Mouse (Mus musculus) lung, postnatal 0 days (tissue): ENCODE measurements around the gene Fgf15.

Source experiments
- CTCF ChIP-seq: IDR thresholded peaks from 2 replicates; pipeline ENCODE4 v1.5.1; 2016; ENCODE audit warnings: antibody characterized with exemption, mild to moderate bottlenecking
- EP300 ChIP-seq: IDR thresholded peaks from 2 replicates; pipeline ENCODE4 v1.6.1; 2016; ENCODE audit warnings: antibody characterized with exemption, mild to moderate bottlenecking, control low read depth

DNA sequence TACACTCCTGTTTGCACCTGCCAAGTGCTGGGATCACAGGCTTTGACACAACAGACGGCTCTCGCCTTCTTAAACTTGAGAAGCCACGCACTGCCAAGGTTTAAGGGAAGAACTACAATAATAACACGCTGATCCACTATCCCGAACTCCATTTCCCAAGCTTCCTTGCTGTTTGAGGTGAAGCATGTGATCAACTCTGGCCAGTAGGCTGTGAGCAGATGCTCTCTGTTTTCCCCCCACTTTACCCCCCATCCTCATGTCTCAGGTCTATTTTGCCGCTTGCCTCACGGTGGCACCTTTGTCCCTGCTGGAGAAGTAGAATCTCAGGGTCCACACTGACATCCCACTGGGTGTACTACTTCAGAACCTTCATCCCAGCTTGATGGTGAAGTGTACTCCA is 12.4 kb downstream of the Fgf15 start:
- TF ChIP-seq CTCF (no peak), EP300 (no peak)
